Mouse (Mus musculus): ENCODE data around the gene Arid2. TPM values are rescaled to one million over a fixed set of nuclear protein-coding genes. Genes with fewer than 3 reads are reported as not detected.

Arid2 gene
- polyA plus RNA-seq (2014; fragmentation: Illumina TruSeq; extraction: RNeasy Lipid Tissue Mini Kit (QIAGEN cat#74804); ENCODE audit: low read depth, low replicate concordance) = 174 TPM

GRCm38 (mm10) chr15:96287369-96287975 lies at the start of gene Arid2:
Gene Arid2 (plus strand): TSS chr15:96287518.

Other genes with a start within 250 kb of the Arid2 start
- gene Scaf11, start 173.3 kb downstream of the Arid2 start, polyA plus RNA-seq (2014; fragmentation: Illumina TruSeq; extraction: RNeasy Lipid Tissue Mini Kit (QIAGEN cat#74804); ENCODE audit: low read depth, low replicate concordance) = 33.5 TPM

Data from testis, adult 10 weeks (tissue).